Mouse (Mus musculus) thymus, postnatal 0 days (tissue): ENCODE results near the gene Tesk1. TPM values are rescaled to one million over a fixed set of nuclear protein-coding genes. Genes with fewer than 3 reads are reported as not detected.

Experiments
- DNase-seq: peaks from one replicate; pipeline ENCODE4 v3.0.0-alpha.2; 2015; ENCODE audit warnings: low spot score
- polyA plus RNA-seq: library from polyadenylated mRNA; unstranded; fragments of >200 nt; fragmentation: Nextera tagmentation; extraction: Ambion mirVana; gene quantifications from 2 replicates; pipeline ENCODE4 v1.2.1, GENCODE M21; 2015

Tesk1 gene
- polyA plus RNA-seq, 1 experiment from 2014 or later: 2.8 TPM

DNA sequence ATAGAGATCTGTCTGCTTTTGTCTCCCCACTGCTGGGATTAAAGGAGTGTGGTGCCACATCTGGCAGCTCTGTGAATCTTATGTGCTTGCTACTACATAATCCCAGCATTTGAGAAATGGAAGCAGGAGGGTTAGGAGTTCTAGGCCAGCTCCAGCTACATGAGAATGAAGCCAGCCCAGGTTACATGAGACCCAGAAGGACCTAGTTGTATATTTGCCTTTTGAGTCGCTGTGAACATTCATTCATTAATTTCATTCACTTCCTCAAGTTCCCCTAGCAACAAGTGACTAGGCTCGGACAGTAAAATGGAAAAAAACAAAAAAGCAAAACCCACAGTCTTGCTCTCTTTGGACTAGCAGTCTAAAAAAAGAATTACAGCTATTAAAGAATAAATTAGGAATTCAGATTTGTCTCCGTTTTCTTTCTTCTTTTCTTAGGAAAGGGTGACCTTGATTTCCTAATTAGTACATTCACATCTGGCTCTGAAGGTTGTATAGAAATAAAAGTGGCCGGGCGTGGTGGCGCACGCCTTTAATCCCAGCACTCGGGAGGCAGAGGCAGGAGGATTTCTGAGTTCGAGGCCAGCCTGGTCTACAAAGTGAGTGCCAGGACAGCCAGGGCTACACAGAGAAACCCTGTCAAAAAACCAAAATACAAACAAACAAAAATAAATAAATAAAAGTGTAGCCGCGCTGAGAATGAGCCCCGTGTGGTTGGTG, 50.5 kb downstream of the Tesk1 start:
- DNase-seq: peak; percentile 10

DNA sequence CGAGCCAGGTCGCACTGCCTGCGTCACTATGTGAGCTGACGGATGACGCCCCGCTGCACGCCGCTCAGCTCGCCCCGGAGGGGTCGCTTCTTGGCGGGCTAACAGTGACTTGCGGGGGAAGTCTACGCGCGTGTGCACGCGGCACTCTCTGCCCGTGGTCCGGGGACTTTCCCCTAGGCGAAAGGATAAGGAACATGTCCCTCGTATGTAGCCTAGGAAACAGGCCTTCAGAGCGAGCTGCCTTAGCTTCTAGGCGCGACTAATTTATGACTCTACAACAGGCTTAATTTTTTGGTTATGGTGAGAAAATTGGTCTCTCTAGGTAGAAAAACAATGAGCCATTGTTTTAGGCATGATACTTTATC, 51.1 kb downstream of the Tesk1 start, which contains the start of gene Ccdc107:
TSS of gene Ccdc107 (plus strand) at position 80 of the 365 bp plus-strand sequence.
- DNase-seq: peak; percentile 97

DNA sequence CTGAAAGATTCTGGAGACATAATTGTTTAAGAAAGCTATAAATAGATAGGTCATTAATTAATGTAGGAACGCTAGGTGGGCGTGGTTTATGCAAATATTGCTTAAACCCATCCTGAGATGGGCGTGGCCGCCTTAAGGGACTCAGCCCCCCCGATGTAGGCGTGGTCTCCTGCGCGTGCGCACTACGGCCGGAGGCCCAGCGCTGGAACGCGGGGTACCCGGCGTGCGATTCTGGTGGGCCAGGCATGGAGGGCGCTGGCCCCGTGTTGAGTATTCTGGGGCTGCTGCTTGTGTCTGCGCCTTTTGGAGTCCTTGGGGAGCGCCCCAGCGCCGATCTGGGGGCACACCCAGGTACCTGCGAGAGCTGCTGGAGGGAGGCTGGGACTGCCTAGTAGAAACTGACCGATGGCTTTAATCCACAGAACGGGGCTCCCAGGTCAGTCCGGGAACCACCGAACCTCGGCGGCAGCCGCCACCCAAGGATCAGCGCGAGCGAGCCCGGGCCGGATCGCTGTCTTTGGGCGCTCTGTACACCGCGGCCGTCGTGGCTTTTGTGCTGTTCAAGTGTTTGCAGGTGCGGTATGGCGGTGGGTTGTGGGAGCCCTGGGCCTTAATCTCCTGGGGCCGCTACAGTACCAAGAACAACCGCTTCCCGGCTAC, 51.6 kb downstream of the Tesk1 start:
- peak; percentile 99 for DNase-seq

DNA sequence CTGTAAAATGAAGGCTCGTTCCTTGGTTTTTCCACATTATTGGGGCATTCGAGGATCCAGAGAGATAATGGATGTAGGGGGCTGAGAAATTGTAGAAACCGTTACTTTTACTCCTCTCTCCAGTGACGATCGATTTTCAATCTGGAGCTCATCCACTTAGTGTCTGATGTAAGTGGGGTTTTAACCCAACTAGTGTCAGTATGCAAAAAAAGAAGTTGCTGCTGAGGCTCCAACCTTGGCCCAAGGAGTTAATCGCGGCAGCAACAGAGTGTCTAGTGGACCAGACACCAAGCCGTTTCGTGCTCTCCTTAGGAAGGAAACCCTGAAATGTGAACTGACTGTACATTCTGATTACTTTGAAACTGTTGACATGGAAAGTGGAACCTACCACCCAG, 52.1 kb downstream of the Tesk1 start:
- no peak for DNase-seq

DNA sequence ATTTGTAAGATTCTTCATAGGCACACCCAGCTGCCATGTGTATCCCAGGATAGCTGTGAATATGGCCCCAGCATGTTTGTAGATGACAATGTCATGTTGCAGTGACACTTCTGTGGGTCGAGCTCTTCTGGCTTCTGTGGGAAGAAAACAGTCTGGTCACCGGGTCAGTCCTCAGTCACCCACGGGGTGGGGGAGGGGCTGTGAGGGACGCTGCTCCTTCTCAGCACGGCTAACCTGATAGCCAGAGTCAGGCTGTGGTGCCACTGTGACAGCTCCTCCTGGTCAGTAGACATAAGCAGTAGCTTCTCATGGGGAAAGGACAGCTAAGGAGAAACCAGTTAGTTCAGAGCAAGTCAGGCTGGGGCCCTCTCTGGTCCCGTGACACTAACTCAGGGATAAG, 54.8 kb downstream of the Tesk1 start:
- DNase-seq: no peak

DNA sequence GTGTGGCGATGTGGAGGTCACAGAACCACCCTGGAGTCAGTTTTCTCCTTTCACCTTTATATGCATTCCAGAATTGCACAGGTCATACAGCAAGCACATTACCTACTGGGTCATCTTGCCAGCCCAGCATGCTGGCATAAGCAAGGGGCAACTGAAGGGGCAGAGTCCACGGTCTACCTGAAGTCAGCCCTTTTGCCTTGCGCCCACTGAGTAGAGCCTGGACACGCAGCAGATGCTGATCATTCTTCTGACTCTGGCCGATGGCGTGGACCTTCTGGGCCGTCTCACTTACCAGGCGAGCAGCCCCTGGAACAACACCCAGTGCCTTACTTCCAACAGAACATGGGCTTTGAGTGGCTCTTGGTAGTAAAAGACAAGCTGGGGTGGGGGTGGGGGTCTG, 55.7 kb downstream of the Tesk1 start:
- DNase-seq: no peak

Other genes with a start within 250 kb of the Tesk1 start
- gene Atp8b5, start 174.8 kb upstream of the Tesk1 start, polyA plus RNA-seq: 0.03 and 0.13 TPM in 2 replicates
- 0.48 and 0.69 TPM in 2 replicates for gene Rusc2, start 60.0 kb upstream of the Tesk1 start, polyA plus RNA-seq
- 0.14 and 0.19 TPM in 2 replicates for gene Fam166b, start 12.8 kb upstream of the Tesk1 start, polyA plus RNA-seq
- gene Cd72, start 12.7 kb downstream of the Tesk1 start, polyA plus RNA-seq: 6.4 and 6.6 TPM in 2 replicates
- gene Sit1, start 41.8 kb downstream of the Tesk1 start, polyA plus RNA-seq: 138 and 168 TPM in 2 replicates
- 85.1 and 92.8 TPM in 2 replicates for gene Ccdc107, start 51.0 kb downstream of the Tesk1 start, polyA plus RNA-seq
- gene Arhgef39, start 57.8 kb downstream of the Tesk1 start, polyA plus RNA-seq: 35.5 and 37.1 TPM in 2 replicates
- gene Car9, start 65.0 kb downstream of the Tesk1 start, polyA plus RNA-seq: 1.6 TPM in 2 replicates
- gene Tpm2, start 81.8 kb downstream of the Tesk1 start, polyA plus RNA-seq: 28.1 and 34.2 TPM in 2 replicates
- gene Creb3, start 120.4 kb downstream of the Tesk1 start, polyA plus RNA-seq: 51.7 and 61.2 TPM in 2 replicates
- 80.7 and 87.0 TPM in 2 replicates for gene Tln1, start 120.8 kb downstream of the Tesk1 start, polyA plus RNA-seq
- 18.9 and 21.1 TPM in 2 replicates for gene Rgp1, start 136.8 kb downstream of the Tesk1 start, polyA plus RNA-seq
- gene Gba2, start 136.9 kb downstream of the Tesk1 start, polyA plus RNA-seq: 26.9 and 29.3 TPM in 2 replicates
- 0.23 TPM in 1 of 2 replicates, not detected in the other for gene Msmp, start 142.6 kb downstream of the Tesk1 start, polyA plus RNA-seq
- 0.75 and 0.91 TPM in 2 replicates for gene Npr2, start 190.0 kb downstream of the Tesk1 start, polyA plus RNA-seq
- gene Spag8, start 211.7 kb downstream of the Tesk1 start, polyA plus RNA-seq: 0.14 and 0.66 TPM in 2 replicates
- 74.1 and 74.7 TPM in 2 replicates for gene Hint2, start 214.5 kb downstream of the Tesk1 start, polyA plus RNA-seq
- 0.76 and 1.1 TPM in 2 replicates for gene Tmem8b, start 227.0 kb downstream of the Tesk1 start, polyA plus RNA-seq
- gene Fam221b, start 227.2 kb downstream of the Tesk1 start, polyA plus RNA-seq: 3.2 and 3.3 TPM in 2 replicates